Mouse (Mus musculus): ENCODE results near the gene Klk1b26. TPM values are rescaled to one million over a fixed set of nuclear protein-coding genes. Genes with fewer than 3 reads are reported as not detected.
"Not testable (repeated sequence)": the region's sequence is repeated elsewhere in the genome, so short reads cannot be mapped to it uniquely, and the experiment has no call there.

Gene Klk1b26
- not detected for total RNA-seq (2021)
- long read RNA-seq, experiment 1: 0 reads
- long read RNA-seq, experiment 2: 0 reads

- not testable (repeated sequence) for DNase-seq
These were observed at the start of gene Klk1b26 for GRCm38 (mm10) chr7:44011868-44012267. Gene Klk1b26, plus strand, starts transcription at chr7:44012168.

GRCm38 (mm10) chr7:43966451-43966850 is 45.5 kb upstream of the Klk1b26 start, which contains the start of gene Klk1b1:
Gene Klk1b1, plus strand, starts transcription at chr7:43966751.
- DNase-seq: no peak

GRCm38 (mm10) chr7:43967058-43967457 is 44.9 kb upstream of the Klk1b26 start:
- no peak for DNase-seq

GRCm38 (mm10) chr7:43967612-43968011 is 44.4 kb upstream of the Klk1b26 start:
- no peak for DNase-seq

- DNase-seq: not testable (repeated sequence)
These were observed 36.2 kb upstream of the Klk1b26 start, which contains the start of gene Klk1b9 for GRCm38 (mm10) chr7:43975761-43976160. Gene Klk1b9, plus strand, starts transcription at chr7:43976061.

GRCm38 (mm10) chr7:43985657-43986056 is 26.3 kb upstream of the Klk1b26 start:
- no peak for DNase-seq

- not testable (repeated sequence) for DNase-seq
These were observed 17.1 kb upstream of the Klk1b26 start for GRCm38 (mm10) chr7:43994821-43995220.

- DNase-seq: not testable (repeated sequence)
These were observed 16.4 kb upstream of the Klk1b26 start, which contains the start of gene Klk1b11 for GRCm38 (mm10) chr7:43995577-43995976. Gene Klk1b11, plus strand, starts transcription at chr7:43995877.

GRCm38 (mm10) chr7:44004847-44005246 is 7.1 kb upstream of the Klk1b26 start:
- DNase-seq: no peak

GRCm38 (mm10) chr7:44014666-44015065 is 2.7 kb downstream of the Klk1b26 start:
- not testable (repeated sequence) for DNase-seq

GRCm38 (mm10) chr7:44015071-44015470 is 3.1 kb downstream of the Klk1b26 start:
- no peak for DNase-seq

GRCm38 (mm10) chr7:44051990-44052389 is 40.0 kb downstream of the Klk1b26 start, which contains the start of gene Klk1b27:
Gene Klk1b27, plus strand, starts transcription at chr7:44052290.
- DNase-seq: not testable (repeated sequence)

Other genes starting within 250 kb of the Klk1b26 start
- gene Klk12, start 243.3 kb upstream of the Klk1b26 start, total RNA-seq (2021): not detected
- under 1 TPM in 1 of 2 experiments, not detected in 1; 0.27 TPM for gene Klk11, start 237.6 kb upstream of the Klk1b26 start, total RNA-seq (2021)
- under 1 TPM; 0.45 to 0.79 TPM for gene Klk10, start 231.1 kb upstream of the Klk1b26 start, total RNA-seq (2021)
- gene Klk9, start 220.3 kb upstream of the Klk1b26 start, total RNA-seq (2021): not detected
- 1 to 10 TPM; 7.0 to 7.3 TPM for gene Klk8, start 214.6 kb upstream of the Klk1b26 start, total RNA-seq (2021)
- gene Klk7, start 200.9 kb upstream of the Klk1b26 start, total RNA-seq (2021): not detected
- gene Klk6, start 187.7 kb upstream of the Klk1b26 start, total RNA-seq (2021): not detected
- not detected for gene Klk5, start 170.2 kb upstream of the Klk1b26 start, total RNA-seq (2021)
- under 1 TPM; 0.21 to 0.24 TPM for gene Klk4, start 131.0 kb upstream of the Klk1b26 start, total RNA-seq (2021)
- gene Klk15, start 78.4 kb upstream of the Klk1b26 start, total RNA-seq (2021): not detected
- gene Klk1b8, start 61.5 kb upstream of the Klk1b26 start, total RNA-seq (2021): not detected
- not detected for gene Klk1b1, start 45.4 kb upstream of the Klk1b26 start, total RNA-seq (2021)
- not detected for gene Klk1b9, start 36.1 kb upstream of the Klk1b26 start, total RNA-seq (2021)
- gene Klk1b11, start 16.3 kb upstream of the Klk1b26 start, total RNA-seq (2021): not detected
- under 1 TPM in 1 of 2 experiments, not detected in 1; 0.30 TPM for gene Klk1b27, start 40.1 kb downstream of the Klk1b26 start, total RNA-seq (2021)
- gene Klk1b21, start 90.2 kb downstream of the Klk1b26 start, total RNA-seq (2021): not detected
- gene Klk1b22, start 100.5 kb downstream of the Klk1b26 start, total RNA-seq (2021): not detected
- gene Klk1b16, start 124.6 kb downstream of the Klk1b26 start, total RNA-seq (2021): not detected
- gene Klk1b24, start 176.1 kb downstream of the Klk1b26 start, total RNA-seq (2021): not detected
- not detected for gene Klk1b3, start 186.0 kb downstream of the Klk1b26 start, total RNA-seq (2021)
- not detected for gene Klk1b4, start 195.3 kb downstream of the Klk1b26 start, total RNA-seq (2021)
- not detected for gene Klk1b5, start 203.8 kb downstream of the Klk1b26 start, total RNA-seq (2021)
- gene Klk1, start 213.2 kb downstream of the Klk1b26 start, total RNA-seq (2021): under 1 TPM in 1 of 2 experiments, not detected in 1; 0.45 TPM
- gene Gm36864, start 224.0 kb downstream of the Klk1b26 start, total RNA-seq (2021): not detected
- under 1 TPM; 0.67 to 0.78 TPM for gene 1700028J19Rik, start 234.5 kb downstream of the Klk1b26 start, total RNA-seq (2021)
- gene 2410002F23Rik, start 234.6 kb downstream of the Klk1b26 start, total RNA-seq (2021): 100 to 1,000 TPM in 1 of 2 experiments, 10 to 100 TPM in 1; 92.1 to 104 TPM
- not detected for gene Acp4, start 245.2 kb downstream of the Klk1b26 start, total RNA-seq (2021)
- gene Gm15517, start 249.3 kb downstream of the Klk1b26 start, total RNA-seq (2021): not detected

Data from adrenal gland, postnatal 10 days (tissue).